Mouse (Mus musculus) limb, embryonic 11.5 days (tissue): Measurements from ENCODE around the gene Dscam. TPM values are rescaled to one million over a fixed set of nuclear protein-coding genes. Genes with fewer than 3 reads are reported as not detected.

Experiments used
- ATAC-seq: fragments of 200-750 bp; cut with Nextera tagmentation; 2 replicates; pipeline ENCODE4 v1.8.0; 2017; ENCODE audit warnings: low read depth; ENCODE audit not compliant: insufficient number of reproducible peaks, low FRiP score, low TSS enrichment
- DNase-seq: peaks from one replicate; pipeline ENCODE4 v3.0.0-alpha.2; 2015; ENCODE audit warnings: low spot score
- H3K27ac ChIP-seq: fragments of 300-500 bp; sonication (generic); replicated peaks from 2 replicates; pipeline ENCODE4 v1.5.1; 2014; ENCODE audit warnings: low read depth, mild to moderate bottlenecking, low read length
- H3K27me3 ChIP-seq: fragments of 300-500 bp; sonication (generic); 2 replicates; pipeline ENCODE4 v1.6.1; 2014; ENCODE audit warnings: mild to moderate bottlenecking, low read length, mixed read lengths; ENCODE audit not compliant: control insufficient read depth, insufficient read depth
- H3K36me3 ChIP-seq: fragments of 300-500 bp; sonication (generic); 2 replicates; pipeline ENCODE4 v1.6.1; 2014; ENCODE audit warnings: mild to moderate bottlenecking, low read length, moderate library complexity, mixed read lengths; ENCODE audit not compliant: control insufficient read depth, insufficient read depth
- H3K4me1 ChIP-seq: fragments of 300-500 bp; sonication (generic); 2 replicates; pipeline ENCODE4 v1.6.1; 2014; ENCODE audit warnings: low read length, mixed read lengths; ENCODE audit not compliant: control insufficient read depth, insufficient read depth
- H3K4me2 ChIP-seq: fragments of 300-500 bp; sonication (generic); 2 replicates; pipeline ENCODE4 v1.6.1; 2014; ENCODE audit warnings: low read depth, mild to moderate bottlenecking, moderate library complexity; ENCODE audit not compliant: severe bottlenecking
- H3K4me3 ChIP-seq: fragments of 300-500 bp; sonication (generic); 2 replicates; pipeline ENCODE4 v1.5.1; 2014; ENCODE audit warnings: low read depth, low read length
- H3K9ac ChIP-seq: fragments of 300-500 bp; sonication (generic); 2 replicates; pipeline ENCODE4 v1.6.1; 2014; ENCODE audit warnings: mild to moderate bottlenecking, low read length
- H3K9me3 ChIP-seq: fragments of 300-500 bp; sonication (generic); 2 replicates; pipeline ENCODE4 v1.6.1; 2016; ENCODE audit warnings: low read length; ENCODE audit not compliant: control insufficient read depth
- WGBS: fragments of 180-500 bp; shearing (Covaris S2); extraction: QIAGEN DNeasy Blood & Tissue Kit; methylation state at CpG from one replicate; pipeline ENCODE4 v1.1.7; 2014; 5-methylcytosine and 5-hydroxymethylcytosine counted together
- polyA plus RNA-seq: library from polyadenylated mRNA; unstranded; fragments of >200 nt; fragmentation: Nextera tagmentation; extraction: Ambion mirVana; gene quantifications from 2 replicates; pipeline ENCODE4 v1.2.1, GENCODE M21; 2014

Dscam gene
- polyA plus RNA-seq, 1 experiment from 2014 or later: 0.11 TPM

DNA sequence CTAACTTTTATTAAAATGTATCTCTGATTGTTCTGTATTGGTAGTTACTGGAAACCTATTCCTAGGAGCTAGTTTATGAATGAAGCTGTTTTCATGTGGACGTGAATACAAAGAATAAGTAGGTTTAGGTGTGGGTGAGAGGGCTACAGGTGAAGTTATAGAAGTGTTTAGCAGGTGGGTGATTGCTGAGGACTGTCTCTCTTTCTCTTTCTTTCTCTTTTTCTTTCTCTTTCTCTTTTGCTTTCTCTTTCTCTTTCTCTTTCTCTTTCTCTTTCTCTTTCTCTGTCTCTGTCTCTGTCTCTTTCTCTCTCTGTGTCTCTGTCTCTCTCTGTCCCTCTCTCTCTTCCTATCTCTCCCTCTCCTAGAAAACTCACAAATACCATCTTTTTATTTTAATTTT is 20.1 kb upstream of the Dscam start:
- Histone ChIP-seq H3K4me3 (no peak overlapping the region), H3K4me2 (no peak overlapping the region), H3K36me3 (no peaks in the 10 kb centered on the region), H3K27me3 (no peaks in the 10 kb centered on the region), H3K9me3 (no peaks in the 10 kb centered on the region; the same call in 1 of the 2 replicates), H3K9ac (no peak overlapping the region), H3K4me1 (no peaks in the 10 kb centered on the region), H3K27ac (no peak overlapping the region)
- DNase-seq (no peak), ATAC-seq (no peak)
- WGBS: 86% methylated on average over 1 of the region's 1 CpGs

GRCm38 (mm10) chr16:97171500-97171899 is 948 bp upstream of the Dscam start:
- no peak for DNase-seq
- ATAC-seq: no peak
- no peaks in the 10 kb centered on the region for H3K4me1 ChIP-seq
- H3K4me2 ChIP-seq: no peak overlapping the region
- H3K9ac ChIP-seq: no peak overlapping the region
- peaks cover 47% of the 10 kb centered on the region for H3K27me3 ChIP-seq
- WGBS: 58% methylated on average over 8 of the region's 8 CpGs
- H3K27ac ChIP-seq: no peak overlapping the region
- no peaks in the 10 kb centered on the region for H3K36me3 ChIP-seq
- H3K9me3 ChIP-seq: no peaks in the 10 kb centered on the region
- no peak overlapping the region for H3K4me3 ChIP-seq

- ATAC-seq: peak; percentile 53
- WGBS: 1% methylated on average over 40 of the region's 51 CpGs
- H3K27me3 ChIP-seq: peaks cover 47% of the 10 kb centered on the region
These were observed 545 bp downstream of the Dscam start for GRCm38 (mm10) chr16:97169901-97170512.

DNA sequence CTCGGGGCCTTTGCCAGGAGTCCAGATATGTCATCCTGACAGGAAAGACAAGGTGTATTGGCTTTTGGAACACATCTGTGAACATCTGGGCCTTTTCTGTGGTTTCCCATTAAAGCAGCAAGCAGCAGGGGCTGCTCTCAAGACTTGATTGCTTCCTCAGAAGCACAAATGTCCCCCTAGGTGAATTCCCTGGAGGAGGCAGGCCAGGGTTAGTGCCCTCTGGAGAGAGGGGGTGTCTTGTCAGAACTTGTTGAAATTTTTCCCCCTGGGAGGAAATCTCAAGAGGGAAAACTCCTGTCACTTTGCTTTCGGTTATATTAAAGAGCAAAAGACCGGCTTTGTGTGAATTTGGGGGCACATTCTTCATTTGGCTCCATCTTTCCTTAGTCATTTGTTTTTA is 1.9 kb downstream of the Dscam start:
- Histone ChIP-seq H3K36me3 (no peaks in the 10 kb centered on the region), H3K4me1 (no peaks in the 10 kb centered on the region), H3K27ac (no peak overlapping the region), H3K4me2 (no peak overlapping the region), H3K9ac (no peak overlapping the region), H3K9me3 (no peaks in the 10 kb centered on the region), H3K4me3 (no peak overlapping the region), H3K27me3 (peaks cover 52% of the 10 kb centered on the region)
- DNase-seq: no peak
- no peak for ATAC-seq
- WGBS: 33% methylated on average over 3 of the region's 3 CpGs

More at GRCm38 (mm10) chr16:97169901-97170512, 545 bp downstream of the Dscam start:
- DNase-seq: peak; percentile 49
- Histone ChIP-seq H3K9me3 (no peaks in the 10 kb centered on the region), H3K4me3 (peak overlapping the region; percentile 41), H3K36me3 (no peaks in the 10 kb centered on the region), H3K9ac (peak overlapping the region; percentile 4; the same call in 1 of the 2 replicates), H3K4me2 (peak overlapping the region; percentile 99), H3K27ac (no peak overlapping the region), H3K4me1 (no peaks in the 10 kb centered on the region)

GRCm38 (mm10) chr16:97168030-97168429 is 2.5 kb downstream of the Dscam start:
- Histone ChIP-seq H3K9ac (no peak overlapping the region), H3K27ac (no peak overlapping the region), H3K9me3 (no peaks in the 10 kb centered on the region), H3K4me1 (no peaks in the 10 kb centered on the region), H3K4me3 (no peak overlapping the region), H3K4me2 (no peak overlapping the region), H3K27me3 (peaks cover 52% of the 10 kb centered on the region), H3K36me3 (no peaks in the 10 kb centered on the region)
- ATAC-seq (no peak), DNase-seq (no peak)
- 87% methylated on average over 1 of the region's 1 CpGs for WGBS

DNA sequence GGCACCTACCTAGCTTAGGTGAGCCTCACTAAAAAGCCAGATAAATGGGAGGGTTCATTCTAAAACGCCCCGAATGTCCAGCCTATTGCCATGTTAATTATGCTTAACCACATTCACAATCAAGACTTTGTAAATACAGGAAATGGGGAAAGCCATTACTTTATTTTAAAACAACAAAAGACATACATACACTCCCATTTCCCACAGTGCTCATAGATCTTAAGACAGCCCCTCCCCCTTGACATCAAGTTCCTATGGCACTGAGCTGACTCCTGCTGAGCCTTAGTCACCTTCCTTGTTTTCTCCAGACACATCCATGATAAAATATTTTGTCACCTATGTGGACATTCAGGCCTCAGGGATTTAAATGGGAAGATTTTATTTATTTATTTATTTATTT is 4.4 kb downstream of the Dscam start:
- Histone ChIP-seq H3K9ac (no peak overlapping the region), H3K27ac (no peak overlapping the region), H3K4me3 (no peak overlapping the region), H3K4me2 (no peak overlapping the region; the same call in 1 of the 2 replicates), H3K27me3 (peaks cover 41% of the 10 kb centered on the region), H3K9me3 (no peaks in the 10 kb centered on the region), H3K4me1 (no peaks in the 10 kb centered on the region), H3K36me3 (no peaks in the 10 kb centered on the region)
- no peak for ATAC-seq
- WGBS: 26% methylated on average over 2 of the region's 2 CpGs
- DNase-seq: no peak

GRCm38 (mm10) chr16:97165444-97166121 is 5.0 kb downstream of the Dscam start:
- WGBS: 3% methylated on average over 21 of the region's 21 CpGs
- H3K4me3 ChIP-seq: peak overlapping the region; percentile 20
- peaks cover 35% of the 10 kb centered on the region for H3K27me3 ChIP-seq
- H3K9ac ChIP-seq: no peak overlapping the region
- no peaks in the 10 kb centered on the region for H3K9me3 ChIP-seq
- no peak overlapping the region for H3K27ac ChIP-seq
- ATAC-seq (peak; percentile 52; the same call in 1 of the 2 replicates), DNase-seq (peak; percentile 71)
- no peaks in the 10 kb centered on the region for H3K36me3 ChIP-seq
- no peaks in the 10 kb centered on the region for H3K4me1 ChIP-seq
- peak overlapping the region; percentile 47 for H3K4me2 ChIP-seq

GRCm38 (mm10) chr16:97158279-97158678 is 12.3 kb downstream of the Dscam start:
- H3K4me1 ChIP-seq: no peaks in the 10 kb centered on the region
- no peak overlapping the region for H3K27ac ChIP-seq
- no peaks in the 10 kb centered on the region for H3K36me3 ChIP-seq
- ATAC-seq (no peak), DNase-seq (no peak)
- no peaks in the 10 kb centered on the region for H3K27me3 ChIP-seq
- H3K9me3 ChIP-seq: no peaks in the 10 kb centered on the region
- H3K9ac ChIP-seq: no peak overlapping the region
- 74% methylated on average over 4 of the region's 4 CpGs for WGBS
- H3K4me2 ChIP-seq: no peak overlapping the region
- no peak overlapping the region for H3K4me3 ChIP-seq
